Mouse (Mus musculus) testis, postnatal 14 days (tissue): ENCODE results near the gene Senp1.

Source experiments
- DNase-seq: peaks from one replicate; pipeline ENCODE4 v3.0.0; 2021; ENCODE audit warnings: low spot score

The Senp1 gene

GRCm38 (mm10) chr15:98048918-98049700 is 44.4 kb downstream of the Senp1 start:
- no peak for DNase-seq

GRCm38 (mm10) chr15:98044387-98044786 is 49.2 kb downstream of the Senp1 start:
- no peak for DNase-seq

DNA sequence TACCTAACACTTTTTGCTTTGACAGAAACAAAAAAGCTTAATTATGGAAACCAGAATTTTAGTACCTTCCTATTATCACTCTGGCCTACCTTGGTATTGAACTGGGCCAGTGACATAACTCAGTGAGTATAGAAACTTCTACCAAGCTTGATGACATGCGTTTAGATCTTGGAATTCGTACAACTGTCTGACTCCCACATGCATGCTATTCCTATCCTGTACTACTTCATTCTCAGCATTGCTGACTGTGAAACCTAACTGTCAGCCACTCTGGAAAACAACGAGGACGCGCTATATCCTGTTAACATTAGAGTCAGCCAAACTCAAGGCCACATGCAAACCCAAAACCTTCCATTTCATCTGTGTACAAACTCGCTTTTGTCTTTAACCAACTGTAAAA is 49.6 kb downstream of the Senp1 start:
- no peak for DNase-seq

GRCm38 (mm10) chr15:98042508-98042907 is 51.0 kb downstream of the Senp1 start:
- no peak for DNase-seq

DNA sequence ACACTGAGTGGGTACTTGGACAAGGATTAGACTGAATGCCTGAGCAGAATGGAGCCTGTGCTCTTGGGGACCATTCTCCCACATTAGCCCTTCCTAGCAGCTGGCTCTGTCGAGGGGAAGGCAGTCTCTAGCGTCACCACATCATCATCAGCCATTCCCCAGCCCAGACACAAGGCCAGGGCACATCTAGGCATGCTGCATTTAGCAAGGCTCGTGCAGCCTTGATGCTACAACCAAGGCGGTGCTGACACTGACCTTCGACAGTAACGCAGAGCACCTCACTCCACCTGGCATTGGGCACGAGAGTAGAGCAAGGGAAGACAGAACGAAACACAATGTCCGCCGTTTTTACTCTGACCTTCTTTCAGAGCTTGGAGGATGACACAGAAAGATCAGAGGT is 53.9 kb downstream of the Senp1 start:
- no peak for DNase-seq

DNA sequence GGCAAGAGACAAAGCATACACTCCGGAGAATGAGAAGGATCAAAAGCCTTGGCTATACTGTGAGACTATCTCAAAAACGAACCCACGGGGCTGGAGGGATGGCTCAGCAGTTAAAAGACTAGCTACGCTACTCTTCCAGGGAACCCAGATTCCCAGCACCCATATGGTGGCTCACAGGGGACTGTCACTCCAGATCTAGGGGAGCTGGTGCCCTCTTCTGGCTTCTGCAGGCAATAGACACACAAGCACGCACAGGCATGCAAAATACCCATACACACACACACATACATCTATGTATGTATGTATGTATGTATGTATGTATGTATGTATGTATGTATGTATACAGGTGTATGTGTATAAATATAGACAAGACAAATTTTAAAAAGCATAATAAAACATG is 57.0 kb downstream of the Senp1 start:
- DNase-seq = no peak

DNA sequence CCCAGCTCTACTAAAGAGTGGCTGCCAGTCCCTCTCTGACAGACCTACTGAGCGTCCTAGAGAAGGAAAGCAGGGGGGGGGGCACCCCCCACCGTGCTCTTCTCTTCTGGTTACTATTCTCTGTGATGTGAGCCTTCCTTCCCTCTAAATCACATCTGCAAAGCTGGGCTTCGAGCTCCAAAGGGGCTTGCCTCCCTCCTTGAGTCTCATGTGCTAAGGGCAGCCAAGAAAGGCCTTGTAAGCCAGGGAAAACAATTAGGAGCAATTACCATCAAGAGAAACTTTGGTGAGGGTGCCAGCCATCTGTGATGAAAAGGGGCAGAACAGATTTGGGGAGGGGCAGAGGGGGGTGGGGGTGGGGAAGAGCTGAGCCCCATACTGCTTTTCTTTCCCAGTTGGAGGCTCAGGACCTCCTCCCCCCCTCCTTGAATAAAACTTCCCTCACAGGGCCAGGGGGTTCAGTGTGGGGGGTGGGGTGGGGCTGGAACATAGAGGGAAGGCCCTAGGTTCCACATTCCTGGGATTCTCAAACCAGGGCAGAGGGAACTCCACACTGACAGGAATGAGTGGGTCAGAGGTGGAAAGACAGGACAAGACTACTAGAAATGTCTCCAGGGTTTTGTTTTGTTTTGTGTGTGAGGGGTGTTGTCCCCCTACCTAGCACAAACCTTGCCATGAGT is 58.3 kb downstream of the Senp1 start:
- no peak for DNase-seq

DNA sequence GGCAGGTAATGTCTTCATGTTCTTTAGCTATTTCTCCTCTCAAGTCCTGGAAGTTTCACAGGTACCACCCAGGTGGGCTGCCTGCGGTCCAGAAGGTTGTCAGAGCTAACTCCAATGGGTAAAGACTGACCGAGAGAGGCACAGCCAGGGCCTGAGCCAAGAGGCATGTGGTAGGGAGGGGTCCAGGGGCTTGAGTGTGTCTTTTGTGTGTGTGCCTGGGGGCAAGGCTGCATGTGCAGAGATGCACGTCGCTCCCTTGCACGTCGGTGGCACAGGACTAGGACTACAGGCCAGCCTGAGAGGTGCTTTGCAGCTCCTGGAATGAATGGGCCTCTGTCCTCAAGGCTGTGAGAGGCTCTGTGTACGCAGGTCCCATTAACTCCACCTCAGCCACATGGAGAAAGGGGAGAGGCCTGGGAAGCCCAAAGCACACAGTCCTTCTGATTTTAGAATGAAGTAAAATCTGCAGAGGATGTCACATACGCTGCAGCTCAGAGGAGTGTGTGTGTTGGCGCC is 60.3 kb downstream of the Senp1 start:
- no peak for DNase-seq

- DNase-seq = no peak
Measured at GRCm38 (mm10) chr15:98029798-98030197, 63.7 kb downstream of the Senp1 start.

GRCm38 (mm10) chr15:98026967-98027904 is 66.3 kb downstream of the Senp1 start:
- DNase-seq = no peak

DNA sequence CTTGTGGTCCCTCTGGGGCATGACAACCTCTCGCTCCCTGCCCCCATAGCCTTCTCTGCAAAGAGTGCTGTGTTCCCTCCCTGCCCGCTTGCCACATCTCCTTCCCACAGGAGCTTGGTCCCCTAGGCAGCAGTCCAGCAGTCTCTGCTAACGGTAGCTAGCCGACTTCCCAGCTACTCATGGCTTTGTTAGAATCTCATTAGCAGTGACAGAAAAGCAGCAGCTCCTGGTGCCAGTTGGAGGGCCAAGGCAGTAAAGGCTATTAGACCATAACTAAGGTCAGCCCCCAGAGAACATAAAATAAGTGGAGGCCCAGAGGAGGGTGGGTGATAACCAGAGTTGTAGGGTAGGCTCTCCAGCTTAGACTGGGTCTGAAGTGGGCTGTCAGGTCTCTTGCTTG is 67.9 kb downstream of the Senp1 start:
- DNase-seq = no peak

DNA sequence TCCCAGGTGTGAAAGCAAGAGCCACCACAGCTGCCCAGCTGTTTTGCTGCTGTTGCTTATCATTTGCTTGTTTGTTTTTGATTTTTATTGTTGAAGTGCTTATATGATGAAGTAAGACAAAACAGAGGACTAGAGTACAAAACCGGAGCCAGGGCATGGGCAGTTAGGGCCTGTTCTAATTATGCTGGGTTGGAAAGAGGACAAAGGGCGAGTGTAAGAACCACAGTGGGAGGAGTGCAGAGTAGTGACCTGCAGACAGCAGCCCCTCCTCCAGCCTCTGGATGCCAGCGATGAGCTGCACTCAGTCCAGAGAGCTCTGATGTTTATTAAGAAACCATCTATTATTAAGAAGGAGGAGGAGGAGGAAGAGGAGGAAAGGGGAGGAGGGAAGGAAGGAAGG is 70.4 kb downstream of the Senp1 start:
- DNase-seq = no peak

- no peak for DNase-seq
Measured at GRCm38 (mm10) chr15:98021886-98022285, 71.7 kb downstream of the Senp1 start.

GRCm38 (mm10) chr15:98019047-98019446 is 74.5 kb downstream of the Senp1 start:
- DNase-seq = no peak

DNA sequence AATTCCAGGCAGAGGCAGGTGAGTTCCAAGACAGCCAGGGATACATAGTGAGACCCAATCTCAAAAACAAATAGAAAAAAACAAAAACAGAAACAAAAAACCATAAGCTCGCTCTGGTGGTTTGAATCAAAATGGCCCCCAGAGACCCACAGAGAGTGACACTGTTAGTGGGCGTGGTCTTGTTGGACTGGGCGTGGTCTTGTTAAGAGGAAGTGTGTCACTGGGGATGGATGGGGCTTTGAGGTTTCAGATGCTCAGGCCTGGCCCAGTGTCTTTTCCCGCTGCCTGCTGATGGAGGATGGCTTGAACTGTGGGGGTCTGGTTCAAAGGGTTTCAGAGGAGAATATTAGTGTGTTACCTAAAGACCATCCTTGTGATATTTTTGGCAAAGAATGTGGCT is 75.6 kb downstream of the Senp1 start:
- no peak for DNase-seq

DNA sequence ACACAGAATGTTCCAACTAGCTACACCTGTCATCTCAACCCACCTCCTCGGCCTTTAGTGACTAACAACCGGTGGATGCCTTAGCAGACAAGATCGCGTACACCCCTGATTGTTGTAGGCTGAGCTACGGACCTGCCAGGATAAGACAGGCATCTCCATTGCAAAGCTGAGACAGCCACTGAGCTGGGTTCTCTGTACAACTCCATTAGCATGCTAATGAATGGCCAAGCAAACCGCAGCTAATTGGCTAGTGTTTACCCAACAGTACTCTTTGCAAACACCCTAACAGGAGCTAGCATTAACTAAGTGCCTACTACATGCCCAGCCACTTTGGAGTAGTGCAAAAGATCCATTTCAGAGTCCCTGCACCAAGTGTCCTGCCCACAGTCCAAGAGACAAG is 80.7 kb downstream of the Senp1 start:
- DNase-seq = no peak

GRCm38 (mm10) chr15:98005181-98005580 is 88.4 kb downstream of the Senp1 start:
- no peak for DNase-seq

DNA sequence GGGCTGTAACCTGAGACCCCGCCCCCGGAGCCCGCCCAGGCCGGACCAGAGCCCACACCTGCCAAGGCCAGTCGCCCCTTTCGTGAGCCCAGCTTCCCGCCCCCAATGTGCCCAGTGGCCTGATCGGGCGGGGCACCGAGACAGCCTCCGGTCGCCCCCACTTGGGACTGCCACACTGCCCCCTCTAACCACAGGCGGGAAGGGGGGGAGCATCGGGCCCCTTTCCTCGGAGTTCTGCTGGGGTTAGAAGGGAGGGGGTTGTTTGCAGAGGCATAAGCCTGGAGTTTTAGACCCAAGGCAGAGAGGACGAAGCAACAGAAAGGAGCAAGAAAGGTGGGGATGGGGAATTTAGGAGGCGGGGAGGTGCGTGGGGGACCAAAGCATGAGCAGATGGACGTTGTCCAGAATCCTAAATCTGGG is 88.8 kb downstream of the Senp1 start:
- no peak for DNase-seq

- DNase-seq = no peak
Measured at GRCm38 (mm10) chr15:98003822-98004739, 89.5 kb downstream of the Senp1 start, which contains the start of gene Col2a1. Col2a1 (minus strand) TSS chr15:98004695.

DNA sequence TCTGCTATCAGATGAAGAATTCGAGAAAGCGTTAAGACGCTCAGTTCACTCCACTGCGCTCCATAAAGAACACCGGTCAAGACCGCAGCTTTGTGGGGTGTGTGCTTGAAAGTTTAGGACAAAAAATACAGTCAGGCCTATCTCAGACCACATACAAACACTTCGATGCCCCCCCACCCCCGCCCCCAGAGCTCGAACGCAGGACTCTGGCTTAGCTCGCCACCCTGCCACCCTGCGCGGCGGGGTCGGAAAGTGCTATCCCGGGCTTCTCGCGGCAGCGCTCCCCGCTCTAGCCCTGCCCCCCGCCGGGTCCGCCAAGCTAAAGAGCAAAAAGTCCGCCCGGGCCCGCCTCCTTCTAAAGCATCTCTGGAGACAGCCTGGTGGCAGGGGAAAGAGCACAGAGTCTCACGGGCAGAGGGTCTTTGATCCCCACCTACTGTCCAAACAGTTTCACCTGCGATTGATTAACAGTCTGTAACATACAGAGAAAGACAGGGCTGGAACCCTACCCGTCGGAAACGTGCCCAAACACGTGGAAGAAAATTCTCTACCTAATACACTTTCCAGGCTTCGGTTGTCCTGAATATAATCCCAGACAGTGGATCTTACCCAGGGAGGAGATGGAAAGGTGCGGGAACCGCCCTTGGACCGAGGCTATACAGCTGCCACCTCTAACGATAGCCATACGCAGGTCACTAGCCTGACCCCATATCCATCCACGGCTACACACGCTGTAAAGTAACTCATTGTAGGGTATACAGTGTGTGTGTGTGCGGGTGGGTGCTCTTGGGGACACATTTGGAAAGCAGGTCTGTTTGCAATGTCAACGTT is 90.3 kb downstream of the Senp1 start:
- DNase-seq = no peak
